Comparison of ENCODE assay signal across 16 mouse cellular contexts in genomic region chr6:18913179-18913578, GRCm38 (mm10). TPM values are rescaled to one million over a fixed set of nuclear protein-coding genes. Genes with fewer than 3 reads are reported as not detected.
A peak's percentile ranks its signal among the peaks of the same experiment; 100 is the strongest.
DNase-seq lines count a peak whose midpoint lies in the region; ATAC-seq and TF ChIP-seq lines count a peak whose summit lies in the region.
"Had no signal": no experiment of that assay in that cellular context is flagged by ENCODE, and none has a peak within 500 bp of the region (broad histone marks: within the 10 kb centered on the region; RNA-seq: fewer than 3 reads in every experiment).

No protein-coding gene starts in this region.

- H3K9me3 ChIP-seq in forebrain, embryonic 13.5 days (replicated peaks), result no peaks in the 10 kb centered on the region
- H3K9me3 ChIP-seq in forebrain, embryonic 10.5 days, result no peaks in the 10 kb centered on the region
- no peaks in the 10 kb centered on the region for H3K9me3 ChIP-seq in kidney, postnatal 0 days (replicated peaks; ENCODE audit: low read length)
- no peaks in the 10 kb centered on the region for H3K9me3 ChIP-seq in CH12.LX (replicated peaks; ENCODE audit: low read length)
- H3K9me3 ChIP-seq: lung, embryonic 15.5 days had no signal

- dilution Hi-C loops in CH12.LX (cut with MboI; ENCODE audit: extremely low pct_ligation_motif_present, extremely low pct_unique_long_range_greater_than_20kb, low sequenced_read_pairs), result no loop called here

- H3K9ac ChIP-seq in forebrain, embryonic 13.5 days, result no peak overlapping the region
- no peak overlapping the region for H3K9ac ChIP-seq in kidney, postnatal 0 days (ENCODE audit: low read depth, low read length)
- H3K9ac ChIP-seq in CH12.LX (ENCODE audit: insufficient read depth, low read depth), result no peak overlapping the region
- H3K9ac ChIP-seq: lung, embryonic 15.5 days had no signal

- H3K27me3 ChIP-seq in forebrain, embryonic 13.5 days, result no peaks in the 10 kb centered on the region
- H3K27me3 ChIP-seq in forebrain, embryonic 10.5 days (ENCODE audit: poor library complexity, severe bottlenecking), result no peaks in the 10 kb centered on the region
- no peaks in the 10 kb centered on the region for H3K27me3 ChIP-seq in kidney, postnatal 0 days (ENCODE audit: insufficient read depth, low read length)
- H3K27me3 ChIP-seq in CH12.LX (replicated peaks), result no peaks in the 10 kb centered on the region
- H3K27me3 ChIP-seq: lung, embryonic 15.5 days had no signal

- H3K36me3 ChIP-seq in forebrain, embryonic 13.5 days (ENCODE audit: poor library complexity, severe bottlenecking), result no peaks in the 10 kb centered on the region
- H3K36me3 ChIP-seq in forebrain, embryonic 10.5 days (replicated peaks), result no peaks in the 10 kb centered on the region
- H3K36me3 ChIP-seq in kidney, postnatal 0 days (ENCODE audit: insufficient read depth, low read length), result no peaks in the 10 kb centered on the region
- no peaks in the 10 kb centered on the region for H3K36me3 ChIP-seq in CH12.LX (replicated peaks in 1 of 2; ENCODE audit: control insufficient read depth in 1 of 2, insufficient read depth in 1 of 2, low read length in 1 of 2)
- H3K36me3 ChIP-seq: lung, embryonic 15.5 days had no signal

- TF ChIP-seq CTCF in kidney, postnatal 0 days (IDR thresholded peaks at IDR 0.05; ENCODE audit: low read depth), result peak; percentile 55
- peak in 1 of 2 experiments; percentile 33; a peak in 2 of 4 replicates for TF ChIP-seq CTCF in CH12.LX (conservative IDR thresholded peaks at IDR 0.05 in 1 of 2, IDR thresholded peaks at IDR 0.05 in 1 of 2; ENCODE audit: low read depth in 2 of 2, low read length in 2 of 2)

- DNase-seq in forebrain, embryonic 10.5 days (ENCODE audit: extremely low spot score, low spot score), result no peak
- peak; percentile 46 for DNase-seq in kidney, postnatal 0 days (ENCODE audit: low spot score)
- DNase-seq in kidney, postnatal 14 days, result no peak
- DNase-seq in CH12.LX (ENCODE audit: extremely low read depth), result no peak
- DNase-seq in cerebellum, adult 8-10 months, result peak; percentile 32
- DNase-seq in MN1 (ENCODE audit: low spot score), result no peak
- no peak for DNase-seq in lung, postnatal 14 days
- DNase-seq: heart, postnatal 10 days; kidney, adult 18-20 months; liver; right cerebral cortex, postnatal 4 days had no signal

- WGBS in forebrain, embryonic 13.5 days, result 82% methylated on average over 4 of the region's 4 CpGs
- WGBS in forebrain, embryonic 10.5 days, result 87% methylated on average over 4 of the region's 4 CpGs
- 47% methylated on average over 4 of the region's 4 CpGs for WGBS in kidney, postnatal 0 days

- H3K4me2 ChIP-seq in forebrain, embryonic 13.5 days, result no peak overlapping the region
- H3K4me2 ChIP-seq in kidney, postnatal 0 days (ENCODE audit: low read length), result no peak overlapping the region
- no peak overlapping the region for H3K4me2 ChIP-seq in CH12.LX (ENCODE audit: insufficient read depth, low read depth, poor library complexity, severe bottlenecking)
- H3K4me2 ChIP-seq: lung, embryonic 15.5 days had no signal

- peak; percentile 43 for TF ChIP-seq RAD21 in CH12.LX (IDR thresholded peaks at IDR 0.05; ENCODE audit: low read depth, low read length)

- no peak for TF ChIP-seq EP300 in CH12.LX (IDR thresholded peaks at IDR 0.05; ENCODE audit: low read length)

- in situ Hi-C loops in CH12.LX (cut with MboI; ENCODE audit: low pct_ligation_motif_present, low pct_unique_long_range_greater_than_20kb, low sequenced_read_pairs), result no loop called here

- no peaks in the 10 kb centered on the region for H3K4me1 ChIP-seq in forebrain, embryonic 13.5 days
- H3K4me1 ChIP-seq in forebrain, embryonic 10.5 days, result no peaks in the 10 kb centered on the region
- H3K4me1 ChIP-seq in kidney, postnatal 0 days (replicated peaks; ENCODE audit: insufficient read depth, low read length), result no peaks in the 10 kb centered on the region
- H3K4me1 ChIP-seq in CH12.LX (ENCODE audit: control insufficient read depth in 1 of 2, insufficient read depth in 2 of 2), result no peaks in the 10 kb centered on the region
- H3K4me1 ChIP-seq: lung, embryonic 15.5 days had no signal

- no peaks in the 10 kb centered on the region for H3K79me2 ChIP-seq in CH12.LX (replicated peaks; ENCODE audit: control insufficient read depth, extremely low read depth, insufficient read depth, poor library complexity, severe bottlenecking)

- peak; percentile 54; the same call in 1 of the 2 replicates for ATAC-seq in forebrain, embryonic 13.5 days
- ATAC-seq in kidney, postnatal 0 days (replicated peaks; ENCODE audit: low FRiP score, low read depth), result no peak

- H3K4me3 ChIP-seq in forebrain, embryonic 13.5 days, result no peak overlapping the region
- H3K4me3 ChIP-seq in forebrain, embryonic 10.5 days, result no peak overlapping the region
- no peak overlapping the region for H3K4me3 ChIP-seq in kidney, postnatal 0 days (replicated peaks; ENCODE audit: low read depth, low read length)
- no peak overlapping the region for H3K4me3 ChIP-seq in CH12.LX (replicated peaks in 1 of 3; ENCODE audit: low read depth in 2 of 3, low read length in 2 of 3, poor library complexity in 1 of 3)
- H3K4me3 ChIP-seq: lung, embryonic 15.5 days had no signal

- no peak overlapping the region for H3K27ac ChIP-seq in forebrain, embryonic 13.5 days
- H3K27ac ChIP-seq in forebrain, embryonic 10.5 days, result no peak overlapping the region
- no peak overlapping the region for H3K27ac ChIP-seq in kidney, postnatal 0 days
- H3K27ac ChIP-seq in CH12.LX (ENCODE audit: insufficient read depth, low read depth), result no peak overlapping the region
- H3K27ac ChIP-seq: lung, embryonic 15.5 days had no signal

- no peak for TF ChIP-seq POLR2A in CH12.LX (IDR thresholded peaks at IDR 0.05; ENCODE audit: low read depth, low read length)

TF ChIP-seq in CH12.LX, 34 proteins besides CTCF, POLR2A, EP300 and RAD21:
- TF ChIP-seq GABPA (IDR thresholded peaks at IDR 0.05; ENCODE audit: insufficient replicate concordance, low read depth, low read length) (no peak), UBTF (IDR thresholded peaks at IDR 0.05; ENCODE audit: low read depth, low read length) (no peak), SIN3A (IDR thresholded peaks at IDR 0.05; ENCODE audit: low read length) (no peak), ZC3H11A (IDR thresholded peaks at IDR 0.05; ENCODE audit: low read depth, low read length) (no peak), ZMIZ1 (IDR thresholded peaks at IDR 0.05; ENCODE audit: low read depth, low read length) (no peak), KAT2A (IDR thresholded peaks at IDR 0.05; ENCODE audit: insufficient replicate concordance, low read length) (no peak), MYC (IDR thresholded peaks at IDR 0.05; ENCODE audit: low read depth, low read length) (no peak), MXI1 (IDR thresholded peaks at IDR 0.05; ENCODE audit: low read depth, low read length) (no peak), MAZ (IDR thresholded peaks at IDR 0.05; ENCODE audit: low read depth, low read length) (no peak), BHLHE40 (IDR thresholded peaks at IDR 0.05; ENCODE audit: low read depth, low read length) (no peak), E2F4 (IDR thresholded peaks at IDR 0.05; ENCODE audit: insufficient replicate concordance, low read depth, low read length) (no peak), MEF2A (IDR thresholded peaks at IDR 0.05; ENCODE audit: borderline replicate concordance, low read depth, low read length) (no peak), NELFE (IDR thresholded peaks at IDR 0.05; ENCODE audit: low read depth, low read length) (no peak), ELF1 (IDR thresholded peaks at IDR 0.05; ENCODE audit: low read depth, low read length) (no peak), USF2 (conservative IDR thresholded peaks at IDR 0.05; ENCODE audit: low read depth, low read length) (no peak)

RNA-seq across cellular contexts. Expression of gene Ankrd7, which starts 47.1 kb away (rescaled TPM):
- 0.15 and 0.28 TPM in 2 replicates for polyA plus RNA-seq in forebrain, embryonic 13.5 days (2015; fragmentation: Nextera tagmentation; extraction: Ambion mirVana)
- 0.52 and 0.74 TPM in 2 replicates for polyA plus RNA-seq in forebrain, embryonic 10.5 days (2016; fragmentation: Nextera tagmentation; extraction: Ambion mirVana)
- not detected in 2 replicates for polyA plus RNA-seq in kidney, postnatal 0 days (2015; fragmentation: Nextera tagmentation; extraction: Ambion mirVana)
- not detected in 2 replicates for total RNA-seq in CH12.LX (2012; rRNA removed)
- 0.34 TPM in 1 of 2 replicates, not detected in the other for total RNA-seq in CH12.LX (2014; rRNA removed)
- polyA plus RNA-seq in CH12.LX (2012; ENCODE audit: insufficient read length, low read depth), result 0.20 TPM in 1 of 2 replicates, not detected in the other
- total RNA-seq: gastrocnemius, adult 8-10 months; heart, adult 8-10 months; heart, postnatal 10 days; megakaryocyte, adult 5-6 weeks had no signal

Comparison
In these comparisons a context has a peak if more than half of its experiments do, and no peak if none do; other contexts are left out.
1. DNase-seq: peak in kidney, postnatal 0 days (single experiment) and cerebellum, adult 8-10 months (single experiment); none in forebrain, embryonic 10.5 days (single experiment), kidney, postnatal 14 days (single experiment), CH12.LX (single experiment), MN1 (single experiment) and lung, postnatal 14 days (single experiment).